Mouse (Mus musculus): ENCODE measurements around the gene Olfr282.

The Olfr282 gene

GRCm38 (mm10) chr15:98476281-98476680, 45.3 kb downstream of the Olfr282 start:
- no peak for DNase-seq

- DNase-seq, result no peak
Observed at GRCm38 (mm10) chr15:98479568-98480102, 48.6 kb downstream of the Olfr282 start.

DNA sequence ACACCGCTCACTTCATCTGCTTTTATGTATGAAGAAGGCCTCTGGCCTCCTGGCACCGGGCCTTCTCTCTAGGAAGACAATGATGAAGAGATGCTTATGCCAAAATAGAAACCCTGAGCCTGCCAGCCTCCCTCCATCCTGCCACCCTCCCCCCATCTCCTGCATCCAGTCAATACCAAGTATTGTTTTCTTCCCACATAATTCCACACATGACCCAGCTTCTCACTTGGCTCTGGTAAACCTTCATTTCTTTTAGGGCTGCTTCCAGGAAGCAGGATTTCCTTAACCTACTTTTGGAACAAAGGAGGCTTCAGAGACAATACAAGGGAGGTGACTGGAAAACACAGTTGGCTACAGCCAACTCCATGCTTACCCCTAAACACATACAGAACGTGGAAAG, 51.7 kb downstream of the Olfr282 start, which contains the start of gene Lalba:
Gene Lalba, minus strand, starts transcription at position 21 of the 400 bp plus-strand sequence.
- peak; percentile 36 for DNase-seq

DNA sequence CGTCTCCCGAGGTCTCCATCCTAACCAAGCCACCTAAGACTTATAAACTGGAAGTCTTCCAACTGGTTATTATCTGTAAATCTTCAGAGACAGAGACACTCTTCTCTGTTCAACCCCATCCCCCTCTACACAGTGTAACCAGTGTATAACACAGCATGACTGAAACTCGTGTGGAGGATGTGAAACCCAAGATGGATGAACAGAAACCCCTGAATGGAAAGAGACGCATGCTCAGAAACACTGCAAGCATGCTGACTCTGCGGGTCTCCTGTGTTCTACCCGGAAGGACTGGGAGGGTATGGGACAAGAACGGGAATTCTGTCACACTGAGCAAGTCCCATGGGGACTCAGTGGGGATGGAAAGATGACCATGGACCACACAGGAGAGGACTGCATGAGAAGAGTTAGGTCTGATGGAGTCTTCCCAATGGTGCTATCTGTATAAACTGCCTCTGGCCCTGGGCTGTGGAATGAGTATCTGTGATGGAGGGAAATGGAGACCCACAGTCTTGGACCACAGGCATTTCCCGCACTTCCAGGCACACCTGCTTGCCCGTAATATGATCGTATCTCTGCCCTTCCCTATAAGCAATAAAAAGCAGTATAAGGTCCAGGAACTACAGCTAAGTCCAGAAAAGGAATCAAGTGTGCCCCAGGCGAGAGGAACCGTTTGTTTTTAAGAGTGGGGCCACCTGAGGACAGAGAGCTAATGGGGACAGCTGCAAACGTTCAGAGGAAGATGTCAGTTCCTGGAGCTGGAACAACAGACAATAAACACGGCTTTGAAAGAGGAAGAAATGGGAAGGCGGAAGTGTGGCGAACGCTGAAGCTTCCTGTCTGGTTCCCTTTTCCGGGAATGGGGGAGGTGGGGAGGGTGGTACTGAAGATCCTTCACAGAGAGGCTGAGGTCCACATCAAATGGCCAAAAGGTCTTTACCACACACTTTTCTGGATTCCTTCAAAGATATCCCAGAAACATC, 53.2 kb downstream of the Olfr282 start:
- peak; percentile 67 for DNase-seq

DNA sequence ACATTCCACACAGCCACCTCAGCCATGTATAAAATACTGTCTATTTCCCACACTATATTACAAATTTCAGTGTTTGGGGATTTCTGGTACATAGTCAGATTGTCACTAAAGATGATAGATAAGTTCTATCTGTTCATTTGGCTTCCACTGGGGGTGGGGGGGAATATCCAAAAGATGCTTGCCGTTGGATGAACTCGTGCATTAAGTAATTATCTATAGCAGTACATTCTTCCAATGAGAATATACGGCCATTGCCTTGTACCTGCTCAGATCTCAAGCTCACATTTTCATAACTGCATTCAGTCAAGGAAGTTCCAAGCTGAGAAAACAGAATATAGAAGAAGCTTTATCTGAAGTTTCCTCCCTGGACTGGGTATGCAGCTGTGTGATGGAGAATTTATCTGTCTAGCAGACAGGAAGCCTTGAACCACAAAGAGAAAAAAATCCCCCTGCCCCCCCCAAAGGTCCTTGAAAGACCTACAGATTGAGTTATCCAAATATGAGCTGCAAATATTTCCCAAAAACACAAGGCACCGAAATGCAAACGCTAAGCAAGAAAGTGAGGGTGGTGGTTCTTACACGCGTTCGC, 55.5 kb downstream of the Olfr282 start:
- DNase-seq, result no peak

Measured in kidney, postnatal 14 days (tissue).